Mouse (Mus musculus): ENCODE results near the gene Fam181a. TPM values are rescaled to one million over a fixed set of nuclear protein-coding genes. Genes with fewer than 3 reads are reported as not detected.

Gene Fam181a
- polyA plus RNA-seq, 1 experiment from 2014 or later, result not detected

GRCm38 (mm10) chr12:103346945-103347344, 36.2 kb downstream of the Fam181a start:
- Histone ChIP-seq H3K27ac (ENCODE audit: low read depth) (peak overlapping the region; percentile 66), H3K4me2 (ENCODE audit: low read depth, low read length) (no peak overlapping the region), H3K4me3 (ENCODE audit: low read depth, low read length) (no peak overlapping the region), H3K9ac (replicated peaks) (0 out of 2 replicates have a peak overlapping the region, but pooled peaks have one; percentile 9), H3K4me1 (ENCODE audit: insufficient read depth) (peaks cover 22% of the 10 kb centered on the region), H3K36me3 (replicated peaks; ENCODE audit: insufficient read depth, low read length) (no peaks in the 10 kb centered on the region), H3K27me3 (ENCODE audit: insufficient read depth, low read length) (no peaks in the 10 kb centered on the region), H3K9me3 (ENCODE audit: low read length) (no peaks in the 10 kb centered on the region)
- DNase-seq (no peak), ATAC-seq (peak; percentile 5; the same call in 1 of the 2 replicates)
- 62% methylated on average over 8 of the region's 8 CpGs for WGBS (ENCODE audit: insufficient replicate concordance)
- no peak for TF ChIP-seq CTCF (IDR thresholded peaks at IDR 0.05; ENCODE audit: low read depth)
- no peak for TF ChIP-seq EP300 (IDR thresholded peaks at IDR 0.05; ENCODE audit: low read depth)

- 0 out of 2 replicates have a peak overlapping the region, but pooled peaks have one; percentile 9 for H3K9ac ChIP-seq (replicated peaks)
- peaks cover 22% of the 10 kb centered on the region for H3K4me1 ChIP-seq (ENCODE audit: insufficient read depth)
- peak overlapping the region; percentile 66; the same call in 1 of the 2 replicates for H3K27ac ChIP-seq (ENCODE audit: low read depth)
- H3K36me3 ChIP-seq (replicated peaks; ENCODE audit: insufficient read depth, low read length), result no peaks in the 10 kb centered on the region
- 0 out of 2 replicates have a peak, but pooled peaks have one; percentile 13 for ATAC-seq
- no peak overlapping the region for H3K4me2 ChIP-seq (ENCODE audit: low read depth, low read length)
- H3K4me3 ChIP-seq (ENCODE audit: low read depth, low read length), result no peak overlapping the region
- no peak for TF ChIP-seq EP300 (IDR thresholded peaks at IDR 0.05; ENCODE audit: low read depth)
- TF ChIP-seq CTCF (IDR thresholded peaks at IDR 0.05; ENCODE audit: low read depth), result no peak
- no peak for DNase-seq
- no peaks in the 10 kb centered on the region for H3K27me3 ChIP-seq (ENCODE audit: insufficient read depth, low read length)
- H3K9me3 ChIP-seq (ENCODE audit: low read length), result no peaks in the 10 kb centered on the region
- 48% methylated on average over 5 of the region's 5 CpGs for WGBS (ENCODE audit: insufficient replicate concordance)
These were observed 36.6 kb downstream of the Fam181a start for GRCm38 (mm10) chr12:103347406-103347805.

DNA sequence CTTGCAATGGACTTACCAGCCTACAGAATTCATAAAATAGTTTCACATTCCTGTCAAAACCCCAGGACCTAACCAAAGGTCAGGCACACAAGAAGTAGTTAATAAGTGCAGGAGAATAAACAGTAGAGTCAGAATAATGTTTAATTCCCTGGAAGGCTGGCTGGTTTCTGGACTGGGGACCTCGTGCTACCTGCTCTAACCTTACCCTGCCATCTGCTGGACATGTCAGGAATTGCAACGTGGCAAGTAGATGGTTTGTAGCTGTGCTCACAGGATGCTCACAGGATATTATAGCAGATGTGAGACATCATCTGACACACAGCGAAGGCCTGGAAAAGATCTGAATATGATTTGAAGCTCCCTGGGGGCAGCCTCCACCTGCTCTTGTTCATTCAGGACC, 37.7 kb downstream of the Fam181a start:
- Histone ChIP-seq H3K36me3 (replicated peaks; ENCODE audit: insufficient read depth, low read length) (no peaks in the 10 kb centered on the region), H3K4me2 (ENCODE audit: low read depth, low read length) (no peak overlapping the region), H3K4me1 (ENCODE audit: insufficient read depth) (peaks cover 22% of the 10 kb centered on the region), H3K27ac (ENCODE audit: low read depth) (no peak overlapping the region), H3K4me3 (ENCODE audit: low read depth, low read length) (no peak overlapping the region), H3K9me3 (ENCODE audit: low read length) (no peaks in the 10 kb centered on the region), H3K9ac (replicated peaks) (no peak overlapping the region), H3K27me3 (ENCODE audit: insufficient read depth, low read length) (no peaks in the 10 kb centered on the region)
- DNase-seq (peak; percentile 89), ATAC-seq (peak; percentile 67)
- TF ChIP-seq CTCF (IDR thresholded peaks at IDR 0.05; ENCODE audit: low read depth) (peak; percentile 97), EP300 (IDR thresholded peaks at IDR 0.05; ENCODE audit: low read depth) (peak; percentile 39; the same call in 1 of the 2 replicates)
- WGBS (ENCODE audit: insufficient replicate concordance), result 4% methylated on average over 3 of the region's 3 CpGs

DNA sequence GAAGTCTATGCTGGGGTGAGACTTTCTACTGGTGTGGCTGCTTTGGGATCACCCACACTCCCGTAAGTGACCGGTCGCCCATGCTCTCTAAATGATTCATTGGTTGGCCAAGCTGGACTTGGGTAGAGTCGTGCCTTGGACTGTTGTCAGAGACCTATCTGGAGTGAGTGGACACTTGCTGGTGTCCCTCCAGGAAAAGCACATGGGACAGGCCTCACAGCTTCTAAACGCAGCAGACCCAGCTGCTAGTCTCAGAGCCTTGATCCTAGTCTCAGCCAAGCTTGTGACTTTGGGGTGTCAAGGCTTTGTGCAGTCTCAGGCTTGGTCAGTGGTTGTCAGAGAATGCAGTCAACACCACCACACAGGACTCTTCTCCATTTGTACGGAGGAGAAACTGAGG, 42.0 kb downstream of the Fam181a start:
- no peak overlapping the region for H3K4me3 ChIP-seq (ENCODE audit: low read depth, low read length)
- H3K36me3 ChIP-seq (replicated peaks; ENCODE audit: insufficient read depth, low read length), result no peaks in the 10 kb centered on the region
- no peaks in the 10 kb centered on the region for H3K27me3 ChIP-seq (ENCODE audit: insufficient read depth, low read length)
- ATAC-seq (no peak), DNase-seq (no peak)
- no peak overlapping the region for H3K9ac ChIP-seq (replicated peaks)
- 0 out of 2 replicates have a peak, but pooled peaks cover 5% of the 10 kb centered on the region for H3K4me1 ChIP-seq (ENCODE audit: insufficient read depth)
- WGBS (ENCODE audit: insufficient replicate concordance), result 78% methylated on average over 6 of the region's 6 CpGs
- TF ChIP-seq EP300 (IDR thresholded peaks at IDR 0.05; ENCODE audit: low read depth) (no peak), CTCF (IDR thresholded peaks at IDR 0.05; ENCODE audit: low read depth) (no peak)
- H3K27ac ChIP-seq (ENCODE audit: low read depth), result no peak overlapping the region
- no peaks in the 10 kb centered on the region for H3K9me3 ChIP-seq (ENCODE audit: low read length)
- no peak overlapping the region for H3K4me2 ChIP-seq (ENCODE audit: low read depth, low read length)

GRCm38 (mm10) chr12:103353538-103353937, 42.8 kb downstream of the Fam181a start:
- ATAC-seq (no peak), DNase-seq (no peak)
- H3K4me2 ChIP-seq (ENCODE audit: low read depth, low read length), result no peak overlapping the region

DNA sequence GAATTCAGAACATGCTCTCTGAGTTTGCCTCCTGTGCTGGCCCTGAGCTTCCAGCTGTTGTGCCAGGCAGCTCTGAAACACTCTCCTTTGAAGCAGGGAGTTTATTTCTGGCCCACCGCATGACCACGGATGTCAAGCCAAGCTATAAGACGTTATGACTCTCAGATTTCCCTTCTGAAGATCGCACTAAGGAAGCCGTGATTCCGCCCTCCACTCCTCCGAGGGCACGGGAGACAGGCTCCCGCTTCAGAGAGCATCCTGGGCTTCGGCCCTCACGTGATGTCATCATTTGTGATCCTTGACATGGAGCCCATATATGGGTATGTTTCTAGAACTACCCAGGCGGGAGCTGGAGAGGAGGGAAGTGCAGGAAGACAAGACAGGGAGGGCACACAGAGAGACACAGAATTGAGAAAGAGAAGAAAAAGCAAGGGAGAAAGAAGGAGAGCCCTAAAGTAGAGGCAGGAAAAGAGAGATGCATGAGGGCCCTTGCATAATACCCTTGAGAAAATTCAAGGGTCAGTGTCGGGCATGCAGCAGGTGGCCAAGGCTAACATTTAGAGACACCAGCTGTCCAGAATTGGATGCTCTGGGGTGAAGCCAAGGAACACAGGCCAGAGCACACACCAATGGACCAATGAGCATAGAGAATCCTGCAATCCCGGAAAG, 45.1 kb downstream of the Fam181a start, which contains the start of gene Asb2:
Asb2 (minus strand) TSS at position 256 of the 669 bp plus-strand sequence.
- no peak for DNase-seq
- H3K36me3 ChIP-seq (replicated peaks; ENCODE audit: insufficient read depth, low read length), result no peaks in the 10 kb centered on the region
- H3K27ac ChIP-seq (ENCODE audit: low read depth), result no peak within 1 kb of the TSS
- no peak within 1 kb of the TSS for H3K4me3 ChIP-seq (ENCODE audit: low read depth, low read length)
- ATAC-seq, result no peak
- no peak for TF ChIP-seq EP300 (IDR thresholded peaks at IDR 0.05; ENCODE audit: low read depth)
- TF ChIP-seq CTCF (IDR thresholded peaks at IDR 0.05; ENCODE audit: low read depth), result no peak
- H3K4me2 ChIP-seq (ENCODE audit: low read depth, low read length), result no peak within 1 kb of the TSS
- no peaks in the 10 kb centered on the region for H3K27me3 ChIP-seq (ENCODE audit: insufficient read depth, low read length)
- H3K9ac ChIP-seq (replicated peaks), result no peak within 1 kb of the TSS
- 54% methylated on average over 14 of the region's 14 CpGs for WGBS (ENCODE audit: insufficient replicate concordance)
- no peaks in the 10 kb centered on the region for H3K9me3 ChIP-seq (ENCODE audit: low read length)
- H3K4me1 ChIP-seq (ENCODE audit: insufficient read depth), result no peaks in the 10 kb centered on the region

More at GRCm38 (mm10) chr12:103353538-103353937, 42.8 kb downstream of the Fam181a start:
- Histone ChIP-seq H3K4me3 (ENCODE audit: low read depth, low read length) (no peak overlapping the region), H3K9me3 (ENCODE audit: low read length) (no peaks in the 10 kb centered on the region), H3K27ac (ENCODE audit: low read depth) (no peak overlapping the region), H3K36me3 (replicated peaks; ENCODE audit: insufficient read depth, low read length) (no peaks in the 10 kb centered on the region), H3K4me1 (ENCODE audit: insufficient read depth) (no peaks in the 10 kb centered on the region), H3K9ac (replicated peaks) (no peak overlapping the region), H3K27me3 (ENCODE audit: insufficient read depth, low read length) (no peaks in the 10 kb centered on the region)
- TF ChIP-seq EP300 (IDR thresholded peaks at IDR 0.05; ENCODE audit: low read depth) (no peak), CTCF (IDR thresholded peaks at IDR 0.05; ENCODE audit: low read depth) (peak; percentile 54)
- whole genome bisulfite sequencing (ENCODE audit: insufficient replicate concordance), result 17% methylated on average over 5 of the region's 5 CpGs
